Mouse (Mus musculus) CH12.LX (cell line): ENCODE results near the gene Il20rb.

Experiments used
- BHLHE40 ChIP-seq: IDR thresholded peaks from 2 replicates; pipeline ENCODE4 v1.6.1; 2011; ENCODE audit warnings: mild to moderate bottlenecking, low read depth, low read length, improper control_type of control experiment
- CHD2 ChIP-seq: IDR thresholded peaks from 2 replicates; pipeline ENCODE4 v1.6.1; 2011; ENCODE audit warnings: low read length, improper control_type of control experiment
- CTCF ChIP-seq, 2 experiments: IDR thresholded peaks in 1 of 2; conservative IDR thresholded peaks in 1 of 2; 2 replicates each; pipeline ENCODE4 v1.5.1; 2011 to 2012; ENCODE audit warnings: low read depth in 2 of 2, low read length in 2 of 2, improper control_type of control experiment in 1 of 2, inconsistent platforms in 1 of 2, mild to moderate bottlenecking in 1 of 2, moderate library complexity in 1 of 2
- E2F4 ChIP-seq: IDR thresholded peaks from 2 replicates; pipeline ENCODE4 v1.6.1; 2011; ENCODE audit warnings: low read depth, low read length, improper control_type of control experiment; ENCODE audit not compliant: insufficient replicate concordance
- ELF1 ChIP-seq: IDR thresholded peaks from 2 replicates; pipeline ENCODE4 v1.6.1; 2014; ENCODE audit warnings: low read depth, mild to moderate bottlenecking, inconsistent platforms, low read length, improper control_type of control experiment
- EP300 ChIP-seq: IDR thresholded peaks from 2 replicates; pipeline ENCODE4 v1.6.1; 2011; ENCODE audit warnings: low read length, improper control_type of control experiment
- KAT2A ChIP-seq: IDR thresholded peaks from 2 replicates; pipeline ENCODE4 v1.6.1; 2012; ENCODE audit warnings: low read length, improper control_type of control experiment, inconsistent platforms; ENCODE audit not compliant: insufficient replicate concordance
- MAFK ChIP-seq: IDR thresholded peaks from 2 replicates; pipeline ENCODE4 v1.6.1; 2011; ENCODE audit warnings: low read length, improper control_type of control experiment; ENCODE audit not compliant: insufficient replicate concordance
- MAZ ChIP-seq: IDR thresholded peaks from 2 replicates; pipeline ENCODE4 v1.6.1; 2012; ENCODE audit warnings: low read depth, mild to moderate bottlenecking, inconsistent platforms, low read length, improper control_type of control experiment, moderate library complexity
- POLR2A ChIP-seq: IDR thresholded peaks from 2 replicates; pipeline ENCODE4 v1.6.1; 2011; ENCODE audit warnings: low read depth, mild to moderate bottlenecking, improper control_type of control experiment, low read length
- TCF12 ChIP-seq: IDR thresholded peaks from 2 replicates; pipeline ENCODE4 v1.6.1; 2014; ENCODE audit warnings: low read depth, mild to moderate bottlenecking, inconsistent platforms, low read length, improper control_type of control experiment
- USF1 ChIP-seq: IDR thresholded peaks from 2 replicates; pipeline ENCODE4 v1.6.1; 2014; ENCODE audit warnings: low read depth, mild to moderate bottlenecking, inconsistent platforms, low read length, improper control_type of control experiment
- ZMIZ1 ChIP-seq: IDR thresholded peaks from 2 replicates; pipeline ENCODE4 v1.6.1; 2012; ENCODE audit warnings: low read depth, mild to moderate bottlenecking, inconsistent platforms, low read length, improper control_type of control experiment

DNA sequence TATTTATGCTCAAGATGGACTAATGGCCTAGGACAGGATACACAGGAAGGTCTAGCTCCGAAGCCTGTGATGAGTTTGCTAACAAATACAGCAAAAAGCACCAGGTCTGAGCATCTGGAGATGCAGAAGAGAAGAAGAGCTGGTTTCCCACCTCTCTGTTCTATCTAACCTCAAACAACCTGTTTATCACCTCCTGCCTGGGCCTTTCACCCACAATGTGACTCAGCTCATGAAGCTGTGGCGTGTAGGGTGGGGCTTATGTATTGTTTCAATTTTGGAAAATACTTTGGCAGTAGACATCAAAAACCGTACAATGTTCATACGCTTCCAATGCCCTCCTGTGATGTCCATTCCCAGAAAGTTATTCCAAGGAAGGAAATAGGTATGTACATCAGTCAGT lies 24.5 kb downstream of the Il20rb start:
- TF ChIP-seq POLR2A (no peak), TCF12 (no peak), KAT2A (no peak), EP300 (no peak), MAZ (no peak), CTCF (conservative IDR thresholded peaks at IDR 0.05 in 1 of 2, IDR thresholded peaks at IDR 0.05 in 1 of 2; ENCODE audit: low read depth in 2 of 2, low read length in 2 of 2) (no peak), USF1 (no peak), ZMIZ1 (no peak), MAFK (no peak), E2F4 (no peak), CHD2 (no peak), BHLHE40 (no peak), ELF1 (no peak)
